Mouse (Mus musculus): ENCODE measurements around the gene Senp5. TPM values are rescaled to one million over a fixed set of nuclear protein-coding genes. Genes with fewer than 3 reads are reported as not detected.

Gene Senp5
- total and polyA plus RNA-seq, 2 experiments from 2014 or later = 12.8 to 23.3 TPM

- 80% methylated on average over 5 of the region's 5 CpGs for WGBS
- H3K27me3 ChIP-seq (ENCODE audit: insufficient read depth, low read length) = no peaks in the 10 kb centered on the region
- no peaks in the 10 kb centered on the region for H3K9me3 ChIP-seq (ENCODE audit: low read length)
- H3K36me3 ChIP-seq (ENCODE audit: insufficient read depth, low read length) = peaks cover 7% of the 10 kb centered on the region; the same call in 1 of the 2 replicates
- H3K4me1 ChIP-seq (ENCODE audit: insufficient read depth, low read length) = no peaks in the 10 kb centered on the region
- no peak for TF ChIP-seq CTCF (IDR thresholded peaks at IDR 0.05)
- DNase-seq (ENCODE audit: low spot score) = no peak
- H3K4me2 ChIP-seq (ENCODE audit: low read depth, low read length, poor library complexity, severe bottlenecking) = no peak overlapping the region
- H3K4me3 ChIP-seq (ENCODE audit: low read depth, low read length) = no peak overlapping the region
- H3K27ac ChIP-seq (ENCODE audit: low read depth, low read length) = no peak overlapping the region
- no peak for ATAC-seq (ENCODE audit: low FRiP score)
- no peak overlapping the region for H3K9ac ChIP-seq (replicated peaks; ENCODE audit: low read length, poor library complexity, severe bottlenecking)
Observed at GRCm38 (mm10) chr16:31980946-31981345, 22.1 kb downstream of the Senp5 start.

GRCm38 (mm10) chr16:31979501-31979900 lies 23.6 kb downstream of the Senp5 start:
- 96% methylated on average over 3 of the region's 3 CpGs for WGBS
- no peak overlapping the region for H3K27ac ChIP-seq (ENCODE audit: low read depth, low read length)
- H3K27me3 ChIP-seq (ENCODE audit: insufficient read depth, low read length) = no peaks in the 10 kb centered on the region
- H3K4me3 ChIP-seq (ENCODE audit: low read depth, low read length) = no peak overlapping the region
- no peak overlapping the region for H3K4me2 ChIP-seq (ENCODE audit: low read depth, low read length, poor library complexity, severe bottlenecking)
- no peaks in the 10 kb centered on the region for H3K9me3 ChIP-seq (ENCODE audit: low read length)
- no peak overlapping the region for H3K9ac ChIP-seq (replicated peaks; ENCODE audit: low read length, poor library complexity, severe bottlenecking)
- no peak for ATAC-seq (ENCODE audit: low FRiP score)
- TF ChIP-seq CTCF (IDR thresholded peaks at IDR 0.05) = no peak
- DNase-seq (ENCODE audit: low spot score) = no peak
- H3K4me1 ChIP-seq (ENCODE audit: insufficient read depth, low read length) = no peaks in the 10 kb centered on the region
- H3K36me3 ChIP-seq (ENCODE audit: insufficient read depth, low read length) = peaks cover 11% of the 10 kb centered on the region; the same call in 1 of the 2 replicates

GRCm38 (mm10) chr16:31975258-31975657 lies 27.8 kb downstream of the Senp5 start:
- Histone ChIP-seq H3K27ac (ENCODE audit: low read depth, low read length) (no peak overlapping the region), H3K4me3 (ENCODE audit: low read depth, low read length) (no peak overlapping the region), H3K27me3 (ENCODE audit: insufficient read depth, low read length) (no peaks in the 10 kb centered on the region), H3K4me2 (ENCODE audit: low read depth, low read length, poor library complexity, severe bottlenecking) (no peak overlapping the region), H3K4me1 (ENCODE audit: insufficient read depth, low read length) (no peaks in the 10 kb centered on the region), H3K9me3 (ENCODE audit: low read length) (no peaks in the 10 kb centered on the region), H3K9ac (replicated peaks; ENCODE audit: low read length, poor library complexity, severe bottlenecking) (no peak overlapping the region), H3K36me3 (ENCODE audit: insufficient read depth, low read length) (peaks cover 18% of the 10 kb centered on the region; the same call in 1 of the 2 replicates)
- DNase-seq (ENCODE audit: low spot score) = no peak
- 96% methylated on average over 4 of the region's 4 CpGs for whole genome bisulfite sequencing
- no peak for TF ChIP-seq CTCF (IDR thresholded peaks at IDR 0.05)
- no peak for ATAC-seq (ENCODE audit: low FRiP score)

GRCm38 (mm10) chr16:31963224-31963623 lies 39.9 kb downstream of the Senp5 start:
- no peak overlapping the region for H3K9ac ChIP-seq (replicated peaks; ENCODE audit: low read length, poor library complexity, severe bottlenecking)
- peaks cover 51% of the 10 kb centered on the region for H3K36me3 ChIP-seq (ENCODE audit: insufficient read depth, low read length)
- no peaks in the 10 kb centered on the region for H3K9me3 ChIP-seq (ENCODE audit: low read length)
- H3K27ac ChIP-seq (ENCODE audit: low read depth, low read length) = no peak overlapping the region
- no peaks in the 10 kb centered on the region for H3K27me3 ChIP-seq (ENCODE audit: insufficient read depth, low read length)
- ATAC-seq (ENCODE audit: low FRiP score) (no peak), DNase-seq (ENCODE audit: low spot score) (no peak)
- 90% methylated on average over 7 of the region's 7 CpGs for WGBS
- no peak overlapping the region for H3K4me3 ChIP-seq (ENCODE audit: low read depth, low read length)
- no peak for TF ChIP-seq CTCF (IDR thresholded peaks at IDR 0.05)
- no peaks in the 10 kb centered on the region for H3K4me1 ChIP-seq (ENCODE audit: insufficient read depth, low read length)
- no peak overlapping the region for H3K4me2 ChIP-seq (ENCODE audit: low read depth, low read length, poor library complexity, severe bottlenecking)

- TF ChIP-seq CTCF (IDR thresholded peaks at IDR 0.05) = no peak
- WGBS = under 1% methylated on average over 42 of the region's 55 CpGs
Observed at GRCm38 (mm10) chr16:31948345-31948774, 54.7 kb downstream of the Senp5 start, which contains the start of the genes 0610012G03Rik and Ncbp2. Gene 0610012G03Rik (minus strand): TSS chr16:31948494. Gene Ncbp2 (plus strand): TSS chr16:31948513.

DNA sequence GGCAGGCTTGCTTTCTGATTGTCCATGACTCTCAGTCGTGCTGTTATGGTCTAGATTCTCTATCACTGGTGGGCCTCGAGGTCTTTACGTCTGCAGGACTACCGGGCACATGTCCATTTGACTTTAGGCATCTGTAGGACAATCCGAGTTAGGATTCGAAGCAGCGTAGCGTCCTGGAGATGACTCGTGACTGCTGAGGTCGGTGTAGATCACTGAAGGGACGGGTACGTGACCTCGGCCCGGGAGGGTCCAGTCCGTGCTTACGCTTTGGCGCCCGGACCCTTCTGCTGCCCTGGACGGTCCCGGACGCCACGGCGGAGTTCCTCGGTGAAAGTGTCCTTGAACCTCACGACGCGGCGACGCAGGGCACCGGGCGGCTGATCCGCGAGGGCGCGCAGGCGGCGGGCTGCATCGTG lies 55.2 kb downstream of the Senp5 start:
- DNase-seq (ENCODE audit: low spot score) (peak; percentile 19), ATAC-seq (ENCODE audit: low FRiP score) (no peak; the same call in 1 of the 2 replicates)
- peaks cover 8% of the 10 kb centered on the region for H3K36me3 ChIP-seq (ENCODE audit: insufficient read depth, low read length)
- H3K9ac ChIP-seq (replicated peaks; ENCODE audit: low read length, poor library complexity, severe bottlenecking) = peak overlapping the region; percentile 91
- peak overlapping the region; percentile 93 for H3K4me3 ChIP-seq (ENCODE audit: low read depth, low read length)
- peak overlapping the region; percentile 85 for H3K27ac ChIP-seq (ENCODE audit: low read depth, low read length)
- WGBS = 1% methylated on average over 34 of the region's 38 CpGs
- no peaks in the 10 kb centered on the region for H3K9me3 ChIP-seq (ENCODE audit: low read length)
- H3K27me3 ChIP-seq (ENCODE audit: insufficient read depth, low read length) = no peaks in the 10 kb centered on the region
- no peak for TF ChIP-seq CTCF (IDR thresholded peaks at IDR 0.05)
- H3K4me2 ChIP-seq (ENCODE audit: low read depth, low read length, poor library complexity, severe bottlenecking) = peak overlapping the region; percentile 89
- H3K4me1 ChIP-seq (ENCODE audit: insufficient read depth, low read length) = peaks cover 17% of the 10 kb centered on the region

More at GRCm38 (mm10) chr16:31948345-31948774, 54.7 kb downstream of the Senp5 start, which contains the start of the genes 0610012G03Rik and Ncbp2:
- H3K4me2 ChIP-seq (ENCODE audit: low read depth, low read length, poor library complexity, severe bottlenecking) = peak within 1 kb of the TSS; percentile 89
- DNase-seq (ENCODE audit: low spot score) (peak; percentile 97), ATAC-seq (ENCODE audit: low FRiP score) (peak; percentile 92)
- peak within 1 kb of the TSS; percentile 85 for H3K27ac ChIP-seq (ENCODE audit: low read depth, low read length)
- no peaks in the 10 kb centered on the region for H3K27me3 ChIP-seq (ENCODE audit: insufficient read depth, low read length)
- H3K4me3 ChIP-seq (ENCODE audit: low read depth, low read length) = peak within 1 kb of the TSS; percentile 93
- H3K9me3 ChIP-seq (ENCODE audit: low read length) = no peaks in the 10 kb centered on the region
- H3K4me1 ChIP-seq (ENCODE audit: insufficient read depth, low read length) = peaks cover 17% of the 10 kb centered on the region
- H3K9ac ChIP-seq (replicated peaks; ENCODE audit: low read length, poor library complexity, severe bottlenecking) = peak within 1 kb of the TSS; percentile 91
- peaks cover 8% of the 10 kb centered on the region for H3K36me3 ChIP-seq (ENCODE audit: insufficient read depth, low read length)
